Mouse (Mus musculus): ENCODE results near the gene Mast2.

DNA sequence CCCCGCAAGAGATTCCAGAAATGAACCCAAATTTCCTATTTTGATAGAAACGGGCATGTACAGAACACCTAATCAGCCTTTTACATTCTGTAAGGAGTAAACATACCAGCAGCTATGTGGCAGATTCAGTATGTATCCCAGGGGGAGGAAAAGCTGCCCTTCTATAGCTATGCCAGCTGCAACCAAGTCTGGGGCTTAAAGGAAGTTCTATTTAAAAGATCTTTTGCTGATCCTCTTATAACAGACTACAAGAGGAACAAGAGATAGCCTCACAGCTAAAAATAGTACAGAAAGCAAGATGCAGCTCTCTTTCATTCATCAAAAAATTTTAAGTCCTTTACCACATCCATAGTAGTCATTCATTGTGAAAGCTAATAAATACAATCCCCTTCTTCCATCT, 57.3 kb downstream of the Mast2 start:
- TF ChIP-seq CTCF (IDR thresholded peaks at IDR 0.05; ENCODE audit: control insufficient read depth, insufficient read depth, low read length) (no peak), POLR2A (IDR thresholded peaks at IDR 0.05; ENCODE audit: borderline replicate concordance, control insufficient read depth, low read depth, low read length) (no peak)

Measured in bone marrow, adult 2 months (tissue).